Mouse (Mus musculus): ENCODE measurements around the gene Setd2. TPM values are rescaled to one million over a fixed set of nuclear protein-coding genes. Genes with fewer than 3 reads are reported as not detected.

The Setd2 gene
- polyA plus RNA-seq, 1 experiment from 2014 or later: 75.1 TPM

GRCm38 (mm10) chr9:110635225-110635624 lies 102.8 kb downstream of the Setd2 start:
- POLR2A ChIA-PET: interaction anchor here (1.5 kb wide), 1 partner anchor 186 kb away, joined by 4 read pairs; no protein-coding TSS in a partner anchor
- ATAC-seq: no peak

GRCm38 (mm10) chr9:110638611-110639021 lies 106.2 kb downstream of the Setd2 start:
- POLR2A ChIA-PET: no interaction called here
- DNase-seq (ENCODE audit: low read depth, low spot score): no peak
- CTCF ChIA-PET: interaction anchor here (2.5 kb wide), 1 partner anchor 71 kb away, joined by 8 read pairs; no protein-coding TSS in a partner anchor
- TF ChIP-seq CTCF (IDR thresholded peaks at IDR 0.05): no peak
- H3K27me3 ChIP-seq: no peaks in the 10 kb centered on the region
- ATAC-seq: no peak
- in situ Hi-C loops (cut with MboI; ENCODE audit: low pct_unique_long_range_greater_than_20kb): no loop called here

More at GRCm38 (mm10) chr9:110635225-110635624, 102.8 kb downstream of the Setd2 start:
- DNase-seq (ENCODE audit: low read depth, low spot score): no peak
- in situ Hi-C loops (cut with MboI; ENCODE audit: low pct_unique_long_range_greater_than_20kb): no loop called here
- no peaks in the 10 kb centered on the region for H3K27me3 ChIP-seq
- TF ChIP-seq CTCF (IDR thresholded peaks at IDR 0.05): no peak
- CTCF ChIA-PET: interaction anchor here (0.7 to 1.8 kb wide), 15 partner anchors 11 to 243 kb away, joined by 3 to 7 read pairs (median 3); partner anchors contain the start of gene Nradd

DNA sequence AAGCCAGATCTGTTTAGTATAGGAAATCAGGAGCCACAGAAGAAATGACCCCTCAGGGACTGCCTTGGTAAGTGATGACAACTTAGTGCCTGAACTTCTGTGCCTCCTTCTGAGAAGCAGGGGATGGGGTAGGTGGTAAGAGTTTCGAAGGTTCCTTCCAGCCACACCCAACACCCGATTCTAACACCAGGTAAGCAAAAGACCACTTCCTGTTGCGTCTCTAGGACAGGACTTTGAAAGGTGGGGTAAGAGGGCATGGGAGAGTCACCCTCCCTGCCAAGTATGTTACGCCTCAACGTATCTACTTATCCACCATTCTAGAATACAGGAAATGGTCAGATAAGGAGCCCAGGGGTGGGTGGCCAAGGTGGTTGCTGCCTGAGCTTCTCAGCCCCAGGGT lies 108.6 kb downstream of the Setd2 start:
- in situ Hi-C loops (cut with MboI; ENCODE audit: low pct_unique_long_range_greater_than_20kb): loop anchor here (10.0 kb wide), 1 partner anchor 234 kb away; the partner anchor contains the start of gene Als2cl
- ChIA-PET POLR2A (interaction anchor here (1.3 kb wide), 1 partner anchor 12 kb away, joined by 4 read pairs; no protein-coding TSS in a partner anchor), CTCF (interaction anchor here (1.9 to 2.5 kb wide), 2 partner anchors 11 to 69 kb away, joined by 5 to 8 read pairs; no protein-coding TSS in a partner anchor)
- DNase-seq (ENCODE audit: low read depth, low spot score) (no peak), ATAC-seq (no peak)
- TF ChIP-seq CTCF (IDR thresholded peaks at IDR 0.05): no peak
- no peaks in the 10 kb centered on the region for H3K27me3 ChIP-seq

DNA sequence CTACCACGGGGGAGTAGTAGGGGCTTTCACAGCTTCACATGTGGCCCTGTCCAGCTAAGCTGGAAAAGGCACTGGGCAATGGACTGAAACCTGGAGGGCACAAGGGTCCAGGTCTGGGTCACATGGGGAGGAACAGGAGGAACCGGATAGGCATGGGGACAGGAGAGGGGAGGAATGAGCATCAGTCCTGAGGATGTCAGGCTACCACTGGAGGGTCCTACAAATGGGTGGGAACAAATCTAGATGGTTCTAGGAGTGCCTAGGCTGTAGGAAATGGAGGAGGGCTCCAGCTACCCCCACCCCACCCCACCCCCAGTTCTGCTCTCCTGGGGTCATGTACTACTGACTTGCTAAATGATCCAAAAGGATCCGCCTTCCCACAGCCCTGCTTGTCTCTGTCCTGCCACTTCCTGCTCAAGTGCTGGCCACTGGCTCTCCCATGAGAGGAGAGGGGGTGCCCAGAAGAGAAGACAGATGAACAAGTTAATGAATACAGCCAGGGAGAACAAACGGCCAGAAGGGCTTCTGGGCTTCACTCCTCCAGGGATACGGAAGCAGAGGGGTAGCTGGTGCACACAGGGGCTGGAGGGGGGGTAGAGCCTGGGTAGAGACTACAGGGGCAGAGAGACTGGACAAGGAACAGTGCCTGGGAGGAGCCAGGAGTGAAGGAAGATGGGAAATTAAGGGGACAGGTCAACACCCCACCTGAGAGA lies 110.6 kb downstream of the Setd2 start:
- ChIA-PET POLR2A (no interaction called here), CTCF (no interaction called here)
- no peak for ATAC-seq
- DNase-seq (ENCODE audit: low read depth, low spot score): no peak
- no peaks in the 10 kb centered on the region for H3K27me3 ChIP-seq
- no peak for TF ChIP-seq CTCF (IDR thresholded peaks at IDR 0.05)
- in situ Hi-C loops (cut with MboI; ENCODE audit: low pct_unique_long_range_greater_than_20kb): loop anchor here (10.0 kb wide), 1 partner anchor 232 kb away; the partner anchor contains the start of gene Als2cl

- ATAC-seq: no peak
- POLR2A ChIA-PET: no interaction called here
Measured at GRCm38 (mm10) chr9:110643787-110644186, 111.4 kb downstream of the Setd2 start.

GRCm38 (mm10) chr9:110644295-110644694 lies 111.9 kb downstream of the Setd2 start:
- in situ Hi-C loops (cut with MboI; ENCODE audit: low pct_unique_long_range_greater_than_20kb): loop anchor here (10.0 kb wide), 1 partner anchor 231 kb away; the partner anchor contains the start of gene Als2cl
- no peak for DNase-seq (ENCODE audit: low read depth, low spot score)
- ChIA-PET CTCF (no interaction called here), POLR2A (interaction anchor here (1.1 kb wide), 1 partner anchor 11 kb away, joined by 3 read pairs; no protein-coding TSS in a partner anchor)
- no peak for ATAC-seq
- no peaks in the 10 kb centered on the region for H3K27me3 ChIP-seq
- TF ChIP-seq CTCF (IDR thresholded peaks at IDR 0.05): no peak

More at GRCm38 (mm10) chr9:110643787-110644186, 111.4 kb downstream of the Setd2 start:
- CTCF ChIA-PET: no interaction called here
- no peaks in the 10 kb centered on the region for H3K27me3 ChIP-seq
- DNase-seq (ENCODE audit: low read depth, low spot score): no peak
- no peak for TF ChIP-seq CTCF (IDR thresholded peaks at IDR 0.05)
- in situ Hi-C loops (cut with MboI; ENCODE audit: low pct_unique_long_range_greater_than_20kb): loop anchor here (10.0 kb wide), 1 partner anchor 231 kb away; the partner anchor contains the start of gene Als2cl

DNA sequence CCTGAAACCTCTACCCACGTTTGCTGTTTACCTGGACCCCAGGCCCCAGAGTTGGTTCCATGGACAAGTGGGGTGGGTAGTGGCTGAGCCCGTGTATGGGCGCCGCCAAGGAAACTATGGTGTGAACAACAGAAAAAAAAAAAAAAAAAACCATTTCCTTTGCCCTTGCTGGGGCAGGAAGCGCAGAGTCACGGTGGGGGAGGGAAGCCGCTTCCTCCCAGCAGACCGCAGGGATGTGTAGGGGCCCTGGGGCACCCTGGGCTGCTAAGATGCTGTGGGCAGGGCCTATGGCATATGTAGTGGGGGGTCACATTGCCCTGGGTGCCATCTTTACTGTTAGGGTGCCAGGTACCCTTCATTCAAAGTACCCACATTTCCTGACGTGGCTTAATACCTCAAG lies 112.8 kb downstream of the Setd2 start:
- no peak for TF ChIP-seq CTCF (IDR thresholded peaks at IDR 0.05)
- ChIA-PET CTCF (no interaction called here), POLR2A (interaction anchor here (1.1 kb wide), 1 partner anchor 11 kb away, joined by 3 read pairs; no protein-coding TSS in a partner anchor)
- no peak for ATAC-seq
- no peak for DNase-seq (ENCODE audit: low read depth, low spot score)
- H3K27me3 ChIP-seq: no peaks in the 10 kb centered on the region
- in situ Hi-C loops (cut with MboI; ENCODE audit: low pct_unique_long_range_greater_than_20kb): loop anchor here (10.0 kb wide), 1 partner anchor 230 kb away; the partner anchor contains the start of gene Als2cl

DNA sequence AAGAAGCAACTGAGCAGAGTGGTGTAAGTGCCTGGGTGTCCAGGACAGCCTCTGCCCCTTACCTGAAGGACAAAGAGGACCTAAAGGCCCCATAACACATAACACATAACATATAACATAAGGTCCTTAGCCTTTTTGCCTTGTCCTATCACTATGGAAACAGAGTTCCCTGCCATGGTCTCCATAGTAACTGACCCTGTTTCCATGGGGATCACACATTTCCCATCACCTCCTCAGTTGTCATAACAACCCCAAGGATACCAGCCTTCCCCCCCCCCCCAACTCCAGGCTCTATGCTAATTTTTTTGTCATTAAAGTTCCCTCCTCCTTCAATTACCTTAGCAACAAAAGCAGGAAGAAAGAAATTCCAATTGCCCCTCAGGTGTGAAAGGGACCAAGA lies 117.4 kb downstream of the Setd2 start:
- TF ChIP-seq CTCF (IDR thresholded peaks at IDR 0.05): no peak
- in situ Hi-C loops (cut with MboI; ENCODE audit: low pct_unique_long_range_greater_than_20kb): loop anchor here (5.0 to 10.0 kb wide), 2 partner anchors 43 to 225 kb away; partner anchors contain the start of gene Als2cl
- ChIA-PET POLR2A (no interaction called here), CTCF (interaction anchor here (1.5 kb wide), 1 partner anchor 132 kb away, joined by 3 read pairs; no protein-coding TSS in a partner anchor)
- H3K27me3 ChIP-seq: no peaks in the 10 kb centered on the region
- ATAC-seq (no peak), DNase-seq (ENCODE audit: low read depth, low spot score) (no peak)

- no peak for TF ChIP-seq CTCF (IDR thresholded peaks at IDR 0.05)
- ATAC-seq (no peak), DNase-seq (ENCODE audit: low read depth, low spot score) (no peak)
- CTCF ChIA-PET: interaction anchor here (1.3 to 2.3 kb wide), 4 partner anchors 19 to 57 kb away, joined by 3 to 9 read pairs (median 4); no protein-coding TSS in a partner anchor
- in situ Hi-C loops (cut with MboI; ENCODE audit: low pct_unique_long_range_greater_than_20kb): loop anchor here (5.0 kb wide), 1 partner anchor 40 kb away; no protein-coding TSS in a partner anchor
- POLR2A ChIA-PET: no interaction called here
- no peaks in the 10 kb centered on the region for H3K27me3 ChIP-seq
Measured at GRCm38 (mm10) chr9:110651931-110652722, 119.7 kb downstream of the Setd2 start.
